Mouse (Mus musculus): ENCODE results near the gene Ctcf.
"Not testable (repeated sequence)": the region's sequence is repeated elsewhere in the genome, so short reads cannot be mapped to it uniquely, and the experiment has no call there.

Ctcf gene

GRCm38 (mm10) chr8:105636018-105636962 lies at the start of gene Ctcf:
Gene Ctcf, plus strand, starts transcription at chr8:105636568.
- no peak for DNase-seq (ENCODE audit: extremely low read depth, low read depth, low spot score)

GRCm38 (mm10) chr8:105592431-105592830 lies 43.9 kb upstream of the Ctcf start:
- no peak for DNase-seq (ENCODE audit: extremely low read depth, low read depth, low spot score)

- DNase-seq (ENCODE audit: extremely low read depth, low read depth, low spot score) = no peak
Measured at GRCm38 (mm10) chr8:105593859-105594258, 42.5 kb upstream of the Ctcf start.

GRCm38 (mm10) chr8:105594451-105595242 lies 41.7 kb upstream of the Ctcf start:
- DNase-seq (ENCODE audit: extremely low read depth, low read depth, low spot score) = no peak

GRCm38 (mm10) chr8:105596362-105597034 lies 39.9 kb upstream of the Ctcf start:
- no peak for DNase-seq (ENCODE audit: extremely low read depth, low read depth, low spot score)

- DNase-seq (ENCODE audit: extremely low read depth, low read depth, low spot score) = no peak
Measured at GRCm38 (mm10) chr8:105598777-105599176, 37.6 kb upstream of the Ctcf start.

GRCm38 (mm10) chr8:105601301-105601700 lies 35.1 kb upstream of the Ctcf start:
- DNase-seq (ENCODE audit: extremely low read depth, low read depth, low spot score) = no peak

GRCm38 (mm10) chr8:105602540-105602939 lies 33.8 kb upstream of the Ctcf start:
- not testable (repeated sequence) for DNase-seq (ENCODE audit: extremely low read depth, low read depth, low spot score)

GRCm38 (mm10) chr8:105604804-105605381 lies 31.5 kb upstream of the Ctcf start, which contains the start of gene Ripor1:
Gene Ripor1, plus strand, starts transcription at chr8:105605255.
- DNase-seq (ENCODE audit: extremely low read depth, low read depth, low spot score) = no peak

GRCm38 (mm10) chr8:105605491-105606188 lies 30.7 kb upstream of the Ctcf start:
- DNase-seq (ENCODE audit: extremely low read depth, low read depth, low spot score) = no peak

- DNase-seq (ENCODE audit: extremely low read depth, low read depth, low spot score) = no peak
Measured at GRCm38 (mm10) chr8:105606189-105607023, 30.0 kb upstream of the Ctcf start.

GRCm38 (mm10) chr8:105607062-105607461 lies 29.3 kb upstream of the Ctcf start:
- no peak for DNase-seq (ENCODE audit: extremely low read depth, low read depth, low spot score)

GRCm38 (mm10) chr8:105607684-105608083 lies 28.7 kb upstream of the Ctcf start:
- DNase-seq (ENCODE audit: extremely low read depth, low read depth, low spot score) = no peak

- DNase-seq (ENCODE audit: extremely low read depth, low read depth, low spot score) = no peak
Measured at GRCm38 (mm10) chr8:105609355-105609754, 27.0 kb upstream of the Ctcf start.

- DNase-seq (ENCODE audit: extremely low read depth, low read depth, low spot score) = no peak
Measured at GRCm38 (mm10) chr8:105609771-105610170, 26.6 kb upstream of the Ctcf start.

GRCm38 (mm10) chr8:105611836-105612235 lies 24.5 kb upstream of the Ctcf start:
- no peak for DNase-seq (ENCODE audit: extremely low read depth, low read depth, low spot score)

GRCm38 (mm10) chr8:105613037-105613436 lies 23.3 kb upstream of the Ctcf start:
- DNase-seq (ENCODE audit: extremely low read depth, low read depth, low spot score) = no peak

- no peak for DNase-seq (ENCODE audit: extremely low read depth, low read depth, low spot score)
Measured at GRCm38 (mm10) chr8:105613830-105614511, 22.4 kb upstream of the Ctcf start.

GRCm38 (mm10) chr8:105615942-105616341 lies 20.4 kb upstream of the Ctcf start:
- no peak for DNase-seq (ENCODE audit: extremely low read depth, low read depth, low spot score)

Data from fat pad, adult 2 months (tissue).